Mouse (Mus musculus): ENCODE results near the gene Git2. TPM values are rescaled to one million over a fixed set of nuclear protein-coding genes. Genes with fewer than 3 reads are reported as not detected.
A peak's percentile ranks its signal among the peaks of the same experiment; 100 is the strongest.

Gene Git2
- total RNA-seq, 1 experiment from 2014 or later = 120 TPM

DNA sequence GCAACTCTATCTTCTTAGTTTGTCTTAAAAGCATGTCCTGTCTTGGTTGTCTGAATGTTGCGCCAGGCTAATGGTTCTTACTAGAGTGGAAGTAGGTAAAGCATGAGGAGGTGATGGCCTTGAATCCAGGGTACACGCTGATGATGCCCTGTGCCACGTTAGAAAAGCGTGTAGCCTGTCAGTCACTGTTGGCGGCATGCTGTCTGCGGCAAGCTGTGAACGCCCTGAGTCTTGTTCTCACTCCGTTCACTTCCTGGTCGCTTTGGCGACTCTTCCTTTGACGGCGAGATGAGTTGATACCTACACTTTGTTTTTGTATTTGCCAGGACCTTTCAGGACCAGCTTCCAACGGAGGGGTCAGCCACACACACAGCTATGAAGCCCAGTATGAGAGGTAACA lies 27.9 kb upstream of the Git2 start:
- no peak for ATAC-seq (replicated peaks in 1 of 2; ENCODE audit: insufficient read depth in 1 of 2, low FRiP score in 2 of 2, low TSS enrichment in 1 of 2, low read depth in 1 of 2, poor library complexity in 2 of 2, severe bottlenecking in 2 of 2)

GRCm38 (mm10) chr5:114801841-114802240 lies 26.5 kb upstream of the Git2 start:
- ATAC-seq (replicated peaks in 1 of 2; ENCODE audit: insufficient read depth in 1 of 2, low FRiP score in 2 of 2, low TSS enrichment in 1 of 2, low read depth in 1 of 2, poor library complexity in 2 of 2, severe bottlenecking in 2 of 2) = no peak

DNA sequence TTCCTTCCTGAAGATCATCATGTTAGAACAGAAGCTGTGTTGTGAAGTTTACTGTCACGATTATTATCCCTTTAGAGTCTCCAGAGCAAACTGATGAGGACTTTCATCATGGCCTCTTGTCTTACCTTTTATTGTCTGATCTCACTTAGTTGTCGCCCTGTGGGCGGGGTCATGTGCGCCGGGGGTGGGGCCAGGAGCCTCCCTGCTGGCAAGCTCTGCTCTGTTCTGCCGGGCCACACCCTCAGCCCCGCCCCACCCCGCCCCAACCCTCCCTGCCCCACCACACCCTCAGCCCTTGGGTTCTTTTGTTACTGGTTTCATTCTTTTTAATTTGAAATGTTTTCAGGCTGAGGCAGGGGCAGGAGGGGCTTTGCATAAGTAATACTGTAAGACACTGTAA lies 25.7 kb upstream of the Git2 start:
- no peak for ATAC-seq (replicated peaks in 1 of 2; ENCODE audit: insufficient read depth in 1 of 2, low FRiP score in 2 of 2, low TSS enrichment in 1 of 2, low read depth in 1 of 2, poor library complexity in 2 of 2, severe bottlenecking in 2 of 2)

GRCm38 (mm10) chr5:114799848-114800247 lies 24.5 kb upstream of the Git2 start:
- ATAC-seq (replicated peaks in 1 of 2; ENCODE audit: insufficient read depth in 1 of 2, low FRiP score in 2 of 2, low TSS enrichment in 1 of 2, low read depth in 1 of 2, poor library complexity in 2 of 2, severe bottlenecking in 2 of 2) = no peak

- no peak for ATAC-seq (replicated peaks in 1 of 2; ENCODE audit: insufficient read depth in 1 of 2, low FRiP score in 2 of 2, low TSS enrichment in 1 of 2, low read depth in 1 of 2, poor library complexity in 2 of 2, severe bottlenecking in 2 of 2)
Measured at GRCm38 (mm10) chr5:114797253-114797652, 21.9 kb upstream of the Git2 start.

- ATAC-seq (replicated peaks in 1 of 2; ENCODE audit: insufficient read depth in 1 of 2, low FRiP score in 2 of 2, low TSS enrichment in 1 of 2, low read depth in 1 of 2, poor library complexity in 2 of 2, severe bottlenecking in 2 of 2) = no peak
Measured at GRCm38 (mm10) chr5:114796299-114797012, 21.1 kb upstream of the Git2 start.

GRCm38 (mm10) chr5:114795653-114796052 lies 20.3 kb upstream of the Git2 start:
- ATAC-seq (replicated peaks in 1 of 2; ENCODE audit: insufficient read depth in 1 of 2, low FRiP score in 2 of 2, low TSS enrichment in 1 of 2, low read depth in 1 of 2, poor library complexity in 2 of 2, severe bottlenecking in 2 of 2) = no peak

DNA sequence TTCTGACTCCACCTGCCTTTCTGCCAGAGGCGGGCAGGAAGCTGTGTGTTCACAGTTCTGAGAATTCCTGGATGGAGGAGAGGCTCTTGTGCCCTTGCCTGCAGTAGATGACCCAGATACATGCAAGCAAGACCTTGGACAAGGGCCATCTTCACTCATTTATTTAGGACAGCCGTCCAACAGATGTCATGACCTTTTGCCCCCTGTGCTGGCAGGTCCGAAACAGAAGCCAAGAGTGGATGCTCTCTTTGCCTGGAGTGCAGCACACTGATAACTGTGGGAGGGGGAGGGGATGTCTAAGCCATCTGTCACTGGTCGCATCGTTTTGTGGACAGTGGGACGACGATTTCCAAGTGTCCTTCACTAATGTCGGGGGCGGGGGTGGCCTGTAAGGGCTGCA lies 19.9 kb upstream of the Git2 start:
- ATAC-seq (replicated peaks in 1 of 2; ENCODE audit: insufficient read depth in 1 of 2, low FRiP score in 2 of 2, low TSS enrichment in 1 of 2, low read depth in 1 of 2, poor library complexity in 2 of 2, severe bottlenecking in 2 of 2) = no peak

DNA sequence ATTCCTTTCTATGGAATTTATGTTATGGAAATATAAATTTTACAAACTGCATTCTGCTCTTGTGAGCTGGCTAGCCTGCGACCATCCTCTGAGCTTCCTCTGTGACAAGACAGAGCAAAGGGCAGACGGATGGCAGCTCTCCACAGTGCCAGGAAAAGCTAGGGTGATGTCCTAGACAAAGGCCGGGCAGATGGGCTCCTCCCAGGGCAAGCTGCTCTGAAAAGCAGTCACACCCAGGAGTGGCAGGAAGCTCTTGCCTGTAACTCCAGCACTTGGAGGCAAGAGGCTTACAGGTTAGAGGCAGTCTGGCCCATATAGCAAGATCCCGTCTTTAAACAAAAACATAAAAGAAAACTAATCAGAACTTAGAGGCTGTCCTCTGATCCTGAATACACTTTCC lies 19.3 kb upstream of the Git2 start:
- ATAC-seq (replicated peaks in 1 of 2; ENCODE audit: insufficient read depth in 1 of 2, low FRiP score in 2 of 2, low TSS enrichment in 1 of 2, low read depth in 1 of 2, poor library complexity in 2 of 2, severe bottlenecking in 2 of 2) = no peak

DNA sequence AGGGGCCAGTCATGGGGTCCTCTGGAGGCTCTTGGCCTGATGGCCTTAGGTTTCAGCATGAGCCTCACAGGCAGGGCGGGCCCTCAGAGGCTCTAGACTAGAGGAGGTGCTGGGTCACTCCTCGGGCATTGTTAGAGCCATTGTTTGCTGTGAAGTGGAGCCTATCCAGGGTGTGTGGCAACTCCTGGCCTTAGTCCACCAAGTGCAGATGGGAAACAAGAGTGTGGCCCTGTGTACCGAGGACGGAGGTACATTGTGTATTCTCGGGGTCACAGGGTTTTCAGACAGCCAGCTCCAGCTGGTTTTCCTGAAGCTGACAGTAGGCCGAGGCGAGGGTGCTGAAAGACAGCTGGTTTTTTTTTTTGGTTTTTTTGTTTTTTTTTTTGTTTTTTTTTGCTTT lies 18.0 kb upstream of the Git2 start:
- no peak for ATAC-seq (replicated peaks in 1 of 2; ENCODE audit: insufficient read depth in 1 of 2, low FRiP score in 2 of 2, low TSS enrichment in 1 of 2, low read depth in 1 of 2, poor library complexity in 2 of 2, severe bottlenecking in 2 of 2)

- no peak for ATAC-seq (replicated peaks in 1 of 2; ENCODE audit: insufficient read depth in 1 of 2, low FRiP score in 2 of 2, low TSS enrichment in 1 of 2, low read depth in 1 of 2, poor library complexity in 2 of 2, severe bottlenecking in 2 of 2)
Measured at GRCm38 (mm10) chr5:114785196-114785595, 9.9 kb upstream of the Git2 start.

DNA sequence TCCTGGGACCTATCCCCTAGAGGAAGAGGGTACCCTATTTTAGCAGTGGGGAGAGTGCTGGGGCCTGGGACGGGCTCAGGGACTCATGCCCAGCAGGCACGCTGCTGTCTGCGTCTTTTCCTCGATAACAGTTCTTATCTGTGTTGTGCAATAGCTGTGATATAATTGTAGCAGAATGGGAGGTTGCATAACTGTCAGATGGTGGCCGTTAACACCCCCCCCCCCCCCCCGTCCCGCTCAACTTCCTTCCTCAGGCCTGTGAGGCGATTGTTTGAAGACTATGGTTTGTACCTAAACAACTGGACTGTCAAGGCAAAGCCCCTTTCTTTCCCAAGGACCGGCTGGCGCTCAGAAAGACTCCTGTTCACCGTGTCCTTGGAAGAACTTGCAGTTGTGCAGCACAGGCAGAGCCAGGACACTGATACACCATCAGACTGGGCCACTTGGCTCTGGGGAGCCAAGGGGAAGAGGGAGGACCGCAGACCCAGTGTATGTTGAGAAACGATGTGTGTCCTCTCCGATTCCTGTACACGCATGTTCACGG lies 9.4 kb upstream of the Git2 start:
- ATAC-seq (replicated peaks in 1 of 2; ENCODE audit: insufficient read depth in 1 of 2, low FRiP score in 2 of 2, low TSS enrichment in 1 of 2, low read depth in 1 of 2, poor library complexity in 2 of 2, severe bottlenecking in 2 of 2) = peak; percentile 57 to 60

DNA sequence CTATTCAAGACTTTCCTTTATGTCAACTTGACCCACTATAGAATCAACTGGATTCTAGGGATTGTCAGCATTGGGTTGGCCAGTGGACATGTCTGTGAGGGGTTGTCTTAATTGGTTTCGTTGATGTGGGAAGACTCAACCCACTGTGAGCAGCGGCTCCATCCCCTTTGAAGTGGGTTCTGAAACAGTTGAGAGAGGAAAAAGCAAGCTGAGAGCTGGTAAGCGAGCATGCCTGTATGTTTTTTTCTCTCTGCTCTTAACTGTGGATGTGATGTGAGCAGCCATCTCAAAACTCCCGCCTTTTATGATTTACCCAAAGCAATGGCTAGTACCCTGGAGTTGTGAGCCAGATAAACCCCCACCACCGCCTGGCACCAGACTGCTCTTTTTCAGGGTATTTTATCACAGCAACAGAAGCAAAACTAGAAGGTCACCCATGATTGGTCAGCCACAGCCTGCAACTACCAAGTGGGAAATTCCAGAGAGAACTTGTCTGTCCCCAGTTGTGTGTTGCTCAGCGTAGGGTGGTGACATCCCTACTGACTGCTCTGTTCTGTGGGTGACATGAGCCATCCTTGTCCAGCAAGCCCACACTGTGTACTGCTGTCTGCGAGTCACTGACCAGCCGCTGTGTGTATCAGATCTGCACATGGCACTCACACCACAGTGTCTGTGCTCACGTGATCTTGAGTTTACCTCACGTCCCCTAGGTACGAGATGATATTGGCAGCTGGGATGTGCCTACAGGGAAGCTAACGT lies 8.3 kb upstream of the Git2 start:
- no peak for ATAC-seq (replicated peaks in 1 of 2; ENCODE audit: insufficient read depth in 1 of 2, low FRiP score in 2 of 2, low TSS enrichment in 1 of 2, low read depth in 1 of 2, poor library complexity in 2 of 2, severe bottlenecking in 2 of 2)

GRCm38 (mm10) chr5:114782991-114783390 lies 7.7 kb upstream of the Git2 start:
- no peak for ATAC-seq (replicated peaks in 1 of 2; ENCODE audit: insufficient read depth in 1 of 2, low FRiP score in 2 of 2, low TSS enrichment in 1 of 2, low read depth in 1 of 2, poor library complexity in 2 of 2, severe bottlenecking in 2 of 2)

GRCm38 (mm10) chr5:114780912-114781311 lies 5.6 kb upstream of the Git2 start:
- ATAC-seq (replicated peaks in 1 of 2; ENCODE audit: insufficient read depth in 1 of 2, low FRiP score in 2 of 2, low TSS enrichment in 1 of 2, low read depth in 1 of 2, poor library complexity in 2 of 2, severe bottlenecking in 2 of 2) = peak in 1 of 2 experiments; percentile 7; a peak in 1 of 4 replicates

- no peak for ATAC-seq (replicated peaks in 1 of 2; ENCODE audit: insufficient read depth in 1 of 2, low FRiP score in 2 of 2, low TSS enrichment in 1 of 2, low read depth in 1 of 2, poor library complexity in 2 of 2, severe bottlenecking in 2 of 2)
Measured at GRCm38 (mm10) chr5:114779956-114780489, 4.7 kb upstream of the Git2 start.

GRCm38 (mm10) chr5:114776174-114776573 lies 857 bp upstream of the Git2 start:
- ATAC-seq (replicated peaks in 1 of 2; ENCODE audit: insufficient read depth in 1 of 2, low FRiP score in 2 of 2, low TSS enrichment in 1 of 2, low read depth in 1 of 2, poor library complexity in 2 of 2, severe bottlenecking in 2 of 2) = no peak

- peak; percentile 72 to 73 for ATAC-seq (replicated peaks in 1 of 2; ENCODE audit: insufficient read depth in 1 of 2, low FRiP score in 2 of 2, low TSS enrichment in 1 of 2, low read depth in 1 of 2, poor library complexity in 2 of 2, severe bottlenecking in 2 of 2)
Measured at GRCm38 (mm10) chr5:114774403-114775051, 790 bp downstream of the Git2 start, which contains the start of gene Ankrd13a. Ankrd13a (plus strand) TSS chr5:114774677.
